Mouse (Mus musculus): ENCODE data around the gene Mllt3.

- TF ChIP-seq CTCF (IDR thresholded peaks at IDR 0.05; ENCODE audit: extremely low read depth, insufficient read length, insufficient replicate concordance, low read depth, low read length) (no peak), POLR2A (IDR thresholded peaks at IDR 0.05; ENCODE audit: low read depth, low read length) (no peak)
These were observed 76.0 kb downstream of the Mllt3 start for GRCm38 (mm10) chr4:87957198-87957597.
